14 mouse cellular contexts compared by ENCODE assay signal in the genomic region with DNA sequence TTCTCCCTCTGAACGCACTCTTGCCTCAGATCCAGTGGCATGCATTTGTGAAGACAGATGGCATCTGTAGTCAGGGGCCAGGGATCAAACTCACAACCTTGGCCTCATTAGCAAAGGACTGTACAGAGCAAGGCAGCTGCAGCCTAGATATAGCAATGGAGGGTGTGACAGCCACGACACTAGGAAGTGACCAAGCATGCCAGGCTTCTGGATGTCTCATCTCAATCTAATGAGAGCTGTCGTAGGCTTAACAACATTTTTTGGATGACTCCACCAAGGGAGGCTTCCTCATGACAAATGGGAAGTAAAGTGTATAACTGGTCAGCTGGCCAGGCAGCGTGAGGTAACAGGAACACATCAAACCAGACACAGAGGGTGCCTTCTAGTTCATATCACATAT.
DNase-seq lines count a peak whose midpoint lies in the region; ATAC-seq and TF ChIP-seq lines count a peak whose summit lies in the region.
"Had no signal": no experiment of that assay in that cellular context is flagged by ENCODE, and none has a peak within 500 bp of the region (broad histone marks: within the 10 kb centered on the region; RNA-seq: fewer than 3 reads in every experiment).

No protein-coding gene starts in this region.

- H3K27ac ChIP-seq in embryonic facial prominence, embryonic 14.5 days (replicated peaks; ENCODE audit: low read depth, low read length) = no peak overlapping the region
- H3K27ac ChIP-seq in embryonic facial prominence, embryonic 10.5 days (replicated peaks) = no peak overlapping the region
- peak overlapping the region; percentile 79; the same call in 1 of the 2 replicates for H3K27ac ChIP-seq in layer of hippocampus, adult 2 months
- no peak overlapping the region for H3K27ac ChIP-seq in limb, embryonic 15.5 days
- no peak overlapping the region for H3K27ac ChIP-seq in midbrain, embryonic 13.5 days
- H3K27ac ChIP-seq: heart, embryonic 15.5 days had no signal

- DNase-seq in embryonic facial prominence, embryonic 14.5 days (ENCODE audit: low spot score) = peak; percentile 40
- DNase-seq in embryonic facial prominence, embryonic 10.5 days (ENCODE audit: low spot score) = no peak
- no peak for DNase-seq in layer of hippocampus, adult 2 months (ENCODE audit: low spot score in 2 of 2)
- DNase-seq in layer of hippocampus, adult 11-12 months (ENCODE audit: low spot score) = no peak
- DNase-seq in 416B (ENCODE audit: low read depth) = peak; percentile 43
- DNase-seq: B cell, adult 2 months; cerebellum, adult 8-10 months; kidney, postnatal 10 days had no signal

- no peaks in the 10 kb centered on the region for H3K9me3 ChIP-seq in embryonic facial prominence, embryonic 14.5 days (ENCODE audit: control insufficient read depth, low read length)
- no peaks in the 10 kb centered on the region for H3K9me3 ChIP-seq in embryonic facial prominence, embryonic 10.5 days
- no peaks in the 10 kb centered on the region for H3K9me3 ChIP-seq in limb, embryonic 15.5 days
- no peaks in the 10 kb centered on the region for H3K9me3 ChIP-seq in midbrain, embryonic 13.5 days
- H3K9me3 ChIP-seq: heart, embryonic 15.5 days had no signal

- TF ChIP-seq CTCF in layer of hippocampus, adult 2 months (conservative IDR thresholded peaks at IDR 0.05) = no peak

- H3K4me1 ChIP-seq in embryonic facial prominence, embryonic 14.5 days (ENCODE audit: control insufficient read depth, insufficient read depth, low read length) = no peaks in the 10 kb centered on the region
- 0 out of 2 replicates have a peak, but pooled peaks cover 14% of the 10 kb centered on the region for H3K4me1 ChIP-seq in embryonic facial prominence, embryonic 10.5 days
- peaks cover 15% of the 10 kb centered on the region for H3K4me1 ChIP-seq in limb, embryonic 15.5 days
- no peaks in the 10 kb centered on the region for H3K4me1 ChIP-seq in midbrain, embryonic 13.5 days (replicated peaks)

- no peak overlapping the region for H3K4me2 ChIP-seq in embryonic facial prominence, embryonic 14.5 days (ENCODE audit: low read depth, low read length)
- H3K4me2 ChIP-seq in limb, embryonic 15.5 days = no peak overlapping the region
- no peak overlapping the region for H3K4me2 ChIP-seq in midbrain, embryonic 13.5 days (replicated peaks)
- H3K4me2 ChIP-seq: heart, embryonic 15.5 days had no signal

- WGBS in embryonic facial prominence, embryonic 14.5 days = 54% methylated on average over 4 of the region's 4 CpGs
- 78% methylated on average over 4 of the region's 4 CpGs for WGBS in embryonic facial prominence, embryonic 10.5 days
- WGBS in limb, embryonic 15.5 days = 63% methylated on average over 4 of the region's 4 CpGs
- WGBS in midbrain, embryonic 13.5 days = 74% methylated on average over 4 of the region's 4 CpGs

- no peak overlapping the region for H3K4me3 ChIP-seq in embryonic facial prominence, embryonic 14.5 days (ENCODE audit: low read depth, low read length)
- no peak overlapping the region for H3K4me3 ChIP-seq in embryonic facial prominence, embryonic 10.5 days
- no peak overlapping the region for H3K4me3 ChIP-seq in layer of hippocampus, adult 2 months
- H3K4me3 ChIP-seq in limb, embryonic 15.5 days = no peak overlapping the region
- no peak overlapping the region for H3K4me3 ChIP-seq in midbrain, embryonic 13.5 days (replicated peaks)
- H3K4me3 ChIP-seq: erythroblast, embryonic 14.5 days; heart, embryonic 15.5 days had no signal

- H3K27me3 ChIP-seq in embryonic facial prominence, embryonic 14.5 days (replicated peaks; ENCODE audit: control insufficient read depth, insufficient read depth, low read length) = no peaks in the 10 kb centered on the region
- H3K27me3 ChIP-seq in embryonic facial prominence, embryonic 10.5 days (replicated peaks; ENCODE audit: low read depth, poor library complexity, severe bottlenecking) = no peaks in the 10 kb centered on the region
- no peaks in the 10 kb centered on the region for H3K27me3 ChIP-seq in limb, embryonic 15.5 days
- no peaks in the 10 kb centered on the region for H3K27me3 ChIP-seq in midbrain, embryonic 13.5 days
- H3K27me3 ChIP-seq: heart, embryonic 15.5 days had no signal

- peak; percentile 62; the same call in 1 of the 2 replicates for ATAC-seq in embryonic facial prominence, embryonic 14.5 days (ENCODE audit: low read depth)
- ATAC-seq in limb, embryonic 15.5 days (ENCODE audit: insufficient number of reproducible peaks, low FRiP score, low TSS enrichment, low read depth) = peak; percentile 54; the same call in 1 of the 2 replicates
- no peak for ATAC-seq in activated CD4-positive, CD25-positive, alpha-beta regulatory T cell, adult 4 months
- no peak for ATAC-seq in midbrain, embryonic 13.5 days
- ATAC-seq: inflammation-experienced regulatory T-cells, adult 6 months had no signal

- H3K36me3 ChIP-seq in embryonic facial prominence, embryonic 14.5 days (ENCODE audit: control insufficient read depth, insufficient read depth, low read length) = no peaks in the 10 kb centered on the region
- H3K36me3 ChIP-seq in embryonic facial prominence, embryonic 10.5 days (replicated peaks) = no peaks in the 10 kb centered on the region
- H3K36me3 ChIP-seq in limb, embryonic 15.5 days = no peaks in the 10 kb centered on the region
- H3K36me3 ChIP-seq in midbrain, embryonic 13.5 days = no peaks in the 10 kb centered on the region
- H3K36me3 ChIP-seq: heart, embryonic 15.5 days had no signal

- H3K9ac ChIP-seq in embryonic facial prominence, embryonic 14.5 days (ENCODE audit: low read depth, low read length) = no peak overlapping the region
- no peak overlapping the region for H3K9ac ChIP-seq in limb, embryonic 15.5 days
- no peak overlapping the region for H3K9ac ChIP-seq in midbrain, embryonic 13.5 days (replicated peaks)
- H3K9ac ChIP-seq: heart, embryonic 15.5 days had no signal

Comparison
In these comparisons a context has a peak if more than half of its experiments do, and no peak if none do; other contexts are left out.
1. DNase-seq: peak in embryonic facial prominence, embryonic 14.5 days (single experiment) and 416B (single experiment); none in embryonic facial prominence, embryonic 10.5 days (single experiment), layer of hippocampus, adult 2 months (0 of 2) and layer of hippocampus, adult 11-12 months (single experiment).
2. ATAC-seq: peak in embryonic facial prominence, embryonic 14.5 days (single experiment) and limb, embryonic 15.5 days (single experiment); none in activated CD4-positive, CD25-positive, alpha-beta regulatory T cell, adult 4 months (single experiment) and midbrain, embryonic 13.5 days (single experiment).